Mouse (Mus musculus) megakaryocyte, embryonic 14.5 days (primary cell): ENCODE measurements at regions not wholly inside any gene's neighbourhood (a gene's known extent, or its start where the extent isn't known, plus 50 kb on each side); places are given as distances from the start of the nearest gene placed in this dataset.

ENCODE experiments used
- FLI1 ChIP-seq: IDR thresholded peaks from 2 replicates; pipeline ENCODE4 v1.6.1; 2012; ENCODE audit warnings: low read length, inconsistent platforms, mixed read lengths
- GATA1 ChIP-seq: IDR thresholded peaks from 3 replicates; pipeline ENCODE4 v1.6.1; 2012; ENCODE audit warnings: mixed read lengths, low read length, inconsistent platforms, borderline replicate concordance

DNA sequence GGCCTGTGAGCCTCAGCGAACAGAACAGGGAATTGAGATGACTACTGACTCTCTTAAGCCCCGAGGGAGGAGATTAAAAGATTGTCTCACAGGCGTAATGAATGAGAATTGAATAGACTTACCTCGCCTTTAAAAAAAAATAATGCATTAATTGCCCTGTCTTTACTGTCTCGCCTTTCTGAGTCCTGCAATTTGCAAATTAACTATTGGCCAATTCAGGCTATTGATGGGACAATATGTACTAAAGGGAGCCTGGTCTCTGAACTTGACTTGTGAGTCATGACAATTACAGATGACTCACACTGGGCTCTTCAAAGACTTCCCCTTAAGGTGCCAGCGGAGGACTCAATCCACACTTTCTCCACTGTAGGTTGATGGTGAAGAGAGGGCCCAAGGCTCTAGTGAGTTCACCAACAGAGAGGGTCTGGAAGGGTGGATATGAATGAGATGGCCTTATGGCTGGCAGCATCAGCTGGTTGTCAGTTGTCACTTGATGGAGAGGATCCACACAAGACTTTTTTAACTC lies 109.1 kb downstream of the Trib2 start:
- TF ChIP-seq FLI1 (no peak), GATA1 (no peak)
